Mouse (Mus musculus): Measurements from ENCODE around the gene Itga5. TPM values are rescaled to one million over a fixed set of nuclear protein-coding genes. Genes with fewer than 3 reads are reported as not detected.

Gene Itga5
- polyA plus RNA-seq, 1 experiment from 2014 or later = 36.2 TPM

DNA sequence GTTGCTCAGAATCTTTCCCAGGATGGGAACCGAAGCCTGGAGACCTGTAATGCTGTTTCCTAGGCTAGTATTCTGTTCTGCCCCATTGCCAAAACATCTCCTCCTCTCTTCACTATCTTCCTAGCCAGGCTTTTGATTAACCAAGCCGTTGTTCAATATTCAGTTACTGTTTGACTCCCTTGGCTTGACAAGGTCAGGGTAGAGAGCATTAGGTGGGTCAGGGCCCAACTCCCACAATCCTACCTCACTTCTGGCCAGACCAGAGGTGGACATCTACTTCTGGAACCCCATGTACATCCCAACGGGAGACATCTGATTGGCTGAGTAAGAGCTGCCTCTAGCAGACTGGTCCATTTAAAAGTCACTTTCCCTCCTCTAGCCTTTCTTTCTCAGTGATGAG, 3.6 kb downstream of the Itga5 start:
- DNase-seq (ENCODE audit: low spot score) (no peak), ATAC-seq (ENCODE audit: low FRiP score, low TSS enrichment) (no peak)
- no peak for TF ChIP-seq EP300 (optimal IDR thresholded peaks at IDR 0.05)
- TF ChIP-seq CTCF (IDR thresholded peaks at IDR 0.05; ENCODE audit: low read depth) = no peak
- no peak overlapping the region for H3K27ac ChIP-seq (replicated peaks)
- 68% methylated on average over 3 of the region's 3 CpGs for WGBS
- no peaks in the 10 kb centered on the region for H3K36me3 ChIP-seq (ENCODE audit: control insufficient read depth, insufficient read depth, low read length)
- H3K27me3 ChIP-seq (ENCODE audit: control insufficient read depth, insufficient read depth, low read length) = no peaks in the 10 kb centered on the region
- H3K9me3 ChIP-seq (ENCODE audit: control insufficient read depth, low read length) = no peaks in the 10 kb centered on the region
- H3K9ac ChIP-seq (ENCODE audit: low read length) = no peak overlapping the region
- no peak overlapping the region for H3K4me3 ChIP-seq (ENCODE audit: low read depth, low read length)
- H3K4me2 ChIP-seq (replicated peaks; ENCODE audit: low read depth) = no peak overlapping the region
- peaks cover 5% of the 10 kb centered on the region; the same call in 1 of the 2 replicates for H3K4me1 ChIP-seq (replicated peaks; ENCODE audit: control insufficient read depth, insufficient read depth)

DNA sequence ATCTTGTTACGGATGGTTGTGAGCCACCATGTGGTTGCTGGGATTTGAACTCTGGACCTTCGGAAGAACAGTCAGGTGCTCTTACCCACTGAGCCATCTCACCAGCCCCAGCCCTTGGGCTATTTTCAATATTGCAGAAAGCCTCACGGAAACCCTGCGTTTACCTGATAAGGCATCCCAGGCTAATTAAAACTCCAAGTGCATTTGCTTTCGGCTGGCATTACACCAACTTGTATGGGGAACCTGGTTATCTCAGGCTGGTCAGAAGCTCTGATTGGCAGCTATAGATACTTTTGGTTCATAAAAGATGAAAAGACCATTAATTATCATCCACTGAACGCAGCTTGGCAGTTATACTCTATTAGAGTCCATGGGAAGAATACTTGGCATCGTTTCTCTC, 4.2 kb downstream of the Itga5 start:
- H3K9ac ChIP-seq (ENCODE audit: low read length) = no peak overlapping the region
- ATAC-seq (ENCODE audit: low FRiP score, low TSS enrichment) (no peak), DNase-seq (ENCODE audit: low spot score) (no peak)
- H3K36me3 ChIP-seq (ENCODE audit: control insufficient read depth, insufficient read depth, low read length) = no peaks in the 10 kb centered on the region
- no peak overlapping the region for H3K4me2 ChIP-seq (replicated peaks; ENCODE audit: low read depth)
- H3K4me3 ChIP-seq (ENCODE audit: low read depth, low read length) = no peak overlapping the region
- 79% methylated on average over 6 of the region's 7 CpGs for WGBS
- H3K4me1 ChIP-seq (replicated peaks; ENCODE audit: control insufficient read depth, insufficient read depth) = peaks cover 5% of the 10 kb centered on the region; the same call in 1 of the 2 replicates
- H3K9me3 ChIP-seq (ENCODE audit: control insufficient read depth, low read length) = no peaks in the 10 kb centered on the region
- TF ChIP-seq CTCF (IDR thresholded peaks at IDR 0.05; ENCODE audit: low read depth) = no peak
- no peak for TF ChIP-seq EP300 (optimal IDR thresholded peaks at IDR 0.05)
- H3K27ac ChIP-seq (replicated peaks) = no peak overlapping the region
- no peaks in the 10 kb centered on the region for H3K27me3 ChIP-seq (ENCODE audit: control insufficient read depth, insufficient read depth, low read length)

DNA sequence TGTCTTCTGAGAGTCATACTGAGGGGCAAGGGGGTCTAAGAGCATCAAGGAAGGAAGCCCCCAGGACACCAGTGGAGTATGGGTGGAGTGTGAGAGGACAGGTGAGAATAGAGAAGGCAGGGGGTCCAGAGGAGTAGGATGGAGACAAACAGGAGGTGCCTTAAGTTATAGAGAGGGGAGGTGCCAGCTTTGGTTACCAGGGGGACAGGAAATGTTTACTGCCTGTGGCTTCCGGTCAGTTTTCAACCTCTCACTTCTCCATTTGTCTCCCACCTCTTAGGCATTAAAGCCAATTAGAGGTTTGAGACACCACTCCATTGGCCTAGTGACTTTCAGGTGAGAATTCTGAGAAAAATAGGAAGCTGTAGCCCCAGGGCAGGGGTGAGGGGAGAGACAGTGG, 5.3 kb downstream of the Itga5 start:
- WGBS = 63% methylated on average over 1 of the region's 1 CpGs
- no peak for ATAC-seq (ENCODE audit: low FRiP score, low TSS enrichment)
- no peaks in the 10 kb centered on the region for H3K9me3 ChIP-seq (ENCODE audit: control insufficient read depth, low read length)

GRCm38 (mm10) chr15:103359869-103360602, 6.5 kb downstream of the Itga5 start:
- no peaks in the 10 kb centered on the region for H3K27me3 ChIP-seq (ENCODE audit: control insufficient read depth, insufficient read depth, low read length)
- no peak overlapping the region for H3K4me3 ChIP-seq (ENCODE audit: low read depth, low read length)
- 80% methylated on average over 5 of the region's 5 CpGs for WGBS
- no peaks in the 10 kb centered on the region for H3K9me3 ChIP-seq (ENCODE audit: control insufficient read depth, low read length)
- DNase-seq (ENCODE audit: low spot score) (no peak), ATAC-seq (ENCODE audit: low FRiP score, low TSS enrichment) (no peak)
- peaks cover 5% of the 10 kb centered on the region; the same call in 1 of the 2 replicates for H3K36me3 ChIP-seq (ENCODE audit: control insufficient read depth, insufficient read depth, low read length)
- TF ChIP-seq CTCF (IDR thresholded peaks at IDR 0.05; ENCODE audit: low read depth) = no peak
- TF ChIP-seq EP300 (optimal IDR thresholded peaks at IDR 0.05) = no peak
- no peak overlapping the region for H3K4me2 ChIP-seq (replicated peaks; ENCODE audit: low read depth)
- H3K27ac ChIP-seq (replicated peaks) = no peak overlapping the region
- peaks cover 2% of the 10 kb centered on the region; the same call in 1 of the 2 replicates for H3K4me1 ChIP-seq (replicated peaks; ENCODE audit: control insufficient read depth, insufficient read depth)
- H3K9ac ChIP-seq (ENCODE audit: low read length) = no peak overlapping the region

More for the DNA sequence above, 5.3 kb downstream of the Itga5 start:
- Histone ChIP-seq H3K4me2 (replicated peaks; ENCODE audit: low read depth) (no peak overlapping the region), H3K27ac (replicated peaks) (no peak overlapping the region), H3K4me3 (ENCODE audit: low read depth, low read length) (no peak overlapping the region), H3K9ac (ENCODE audit: low read length) (no peak overlapping the region), H3K27me3 (ENCODE audit: control insufficient read depth, insufficient read depth, low read length) (no peaks in the 10 kb centered on the region), H3K4me1 (replicated peaks; ENCODE audit: control insufficient read depth, insufficient read depth) (peaks cover 2% of the 10 kb centered on the region; the same call in 1 of the 2 replicates), H3K36me3 (ENCODE audit: control insufficient read depth, insufficient read depth, low read length) (no peaks in the 10 kb centered on the region; the same call in 1 of the 2 replicates)
- DNase-seq (ENCODE audit: low spot score) = no peak
- TF ChIP-seq EP300 (optimal IDR thresholded peaks at IDR 0.05) = no peak
- TF ChIP-seq CTCF (IDR thresholded peaks at IDR 0.05; ENCODE audit: low read depth) = no peak

DNA sequence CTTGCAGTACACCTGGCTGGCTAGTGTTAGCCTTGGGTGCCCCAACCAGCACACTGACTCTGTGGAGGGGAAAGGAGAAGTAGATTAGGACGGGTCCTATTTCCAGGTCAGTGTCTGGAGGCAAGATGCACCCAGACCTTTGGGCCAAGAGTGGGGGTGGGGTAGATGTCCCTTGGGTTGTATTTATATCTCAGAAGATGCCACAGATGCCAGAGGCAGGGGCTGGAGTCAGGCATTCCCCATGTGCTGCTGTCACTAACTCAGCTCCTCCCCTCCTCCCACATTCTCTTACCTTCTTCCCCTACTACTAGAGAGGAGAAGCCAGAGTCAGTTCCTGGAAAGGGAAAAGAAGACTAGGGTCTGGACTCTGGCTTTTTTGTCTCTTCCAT, 7.4 kb downstream of the Itga5 start:
- peak overlapping the region; percentile 35; the same call in 1 of the 2 replicates for H3K27ac ChIP-seq (replicated peaks)
- no peak for TF ChIP-seq CTCF (IDR thresholded peaks at IDR 0.05; ENCODE audit: low read depth)
- TF ChIP-seq EP300 (optimal IDR thresholded peaks at IDR 0.05) = no peak
- no peak for DNase-seq (ENCODE audit: low spot score)
- no peak overlapping the region for H3K4me3 ChIP-seq (ENCODE audit: low read depth, low read length)
- WGBS = 65% methylated on average over 1 of the region's 1 CpGs
- no peak for ATAC-seq (ENCODE audit: low FRiP score, low TSS enrichment)
- H3K9me3 ChIP-seq (ENCODE audit: control insufficient read depth, low read length) = no peaks in the 10 kb centered on the region
- no peak overlapping the region for H3K4me2 ChIP-seq (replicated peaks; ENCODE audit: low read depth)
- peaks cover 5% of the 10 kb centered on the region; the same call in 1 of the 2 replicates for H3K36me3 ChIP-seq (ENCODE audit: control insufficient read depth, insufficient read depth, low read length)
- H3K27me3 ChIP-seq (ENCODE audit: control insufficient read depth, insufficient read depth, low read length) = no peaks in the 10 kb centered on the region
- H3K9ac ChIP-seq (ENCODE audit: low read length) = no peak overlapping the region
- 0 out of 2 replicates have a peak, but pooled peaks cover 2% of the 10 kb centered on the region for H3K4me1 ChIP-seq (replicated peaks; ENCODE audit: control insufficient read depth, insufficient read depth)

Measured in stomach, postnatal 0 days (tissue).